In genomic region chr10:87927131-87927609, GRCm38 (mm10) we compare ENCODE assay signal across 9 mouse cellular contexts.
DNase-seq lines count a peak whose midpoint lies in the region; ATAC-seq and TF ChIP-seq lines count a peak whose summit lies in the region.
"Had no signal": no experiment of that assay in that cellular context is flagged by ENCODE, and none has a peak within 500 bp of the region (broad histone marks: within the 10 kb centered on the region; RNA-seq: fewer than 3 reads in every experiment).

No protein-coding gene starts in this region.

- no peaks in the 10 kb centered on the region for H3K9me3 ChIP-seq in heart, embryonic 11.5 days (replicated peaks; ENCODE audit: control insufficient read depth, low read length)
- H3K9me3 ChIP-seq in kidney, embryonic 16.5 days (ENCODE audit: low read length): no peaks in the 10 kb centered on the region
- H3K9me3 ChIP-seq in limb, embryonic 13.5 days: no peaks in the 10 kb centered on the region

- no peak for TF ChIP-seq CTCF in embryonic fibroblast, embryonic 13.5 days (IDR thresholded peaks at IDR 0.05; ENCODE audit: borderline replicate concordance, insufficient read depth, low read length)

- peak overlapping the region; percentile 49 for H3K27ac ChIP-seq in embryonic fibroblast, embryonic 13.5 days (ENCODE audit: insufficient read depth, low read length)
- peak overlapping the region; percentile 51 for H3K27ac ChIP-seq in heart, embryonic 11.5 days (ENCODE audit: low read depth, low read length)
- H3K27ac ChIP-seq in kidney, embryonic 16.5 days (ENCODE audit: low read length): peak overlapping the region; percentile 45
- peak overlapping the region; percentile 67; the same call in 1 of the 2 replicates for H3K27ac ChIP-seq in limb, embryonic 13.5 days

- no peak for TF ChIP-seq POLR2A in embryonic fibroblast, embryonic 13.5 days (IDR thresholded peaks at IDR 0.05; ENCODE audit: low read depth, low read length)

- H3K4me2 ChIP-seq in heart, embryonic 11.5 days: no peak overlapping the region
- 0 out of 2 replicates have a peak overlapping the region, but pooled peaks have one; percentile 0 for H3K4me2 ChIP-seq in kidney, embryonic 16.5 days (replicated peaks; ENCODE audit: low read depth, low read length)
- H3K4me2 ChIP-seq in limb, embryonic 13.5 days (replicated peaks): peak overlapping the region; percentile 19

- 48% methylated on average over 6 of the region's 6 CpGs for WGBS in heart, embryonic 11.5 days (ENCODE audit: insufficient replicate concordance)
- 27% methylated on average over 6 of the region's 6 CpGs for WGBS in kidney, embryonic 16.5 days
- WGBS in limb, embryonic 13.5 days: 24% methylated on average over 6 of the region's 6 CpGs

- peak; percentile 11 for DNase-seq in embryo, embryonic 10 days (ENCODE audit: low spot score)
- DNase-seq in embryo, embryonic 10.5 days (ENCODE audit: low spot score): no peak
- peak; percentile 75 for DNase-seq in retina, embryonic 14.5 days (ENCODE audit: low spot score)
- no peak for DNase-seq in thymus, postnatal 25 days

- 0 out of 2 replicates have a peak, but pooled peaks cover 7% of the 10 kb centered on the region for H3K4me1 ChIP-seq in embryonic fibroblast, embryonic 13.5 days (ENCODE audit: control insufficient read depth, insufficient read depth, low read length)
- peaks cover 11% of the 10 kb centered on the region for H3K4me1 ChIP-seq in heart, embryonic 11.5 days (ENCODE audit: control insufficient read depth, insufficient read depth, low read length)
- peaks cover 15% of the 10 kb centered on the region; the same call in 1 of the 2 replicates for H3K4me1 ChIP-seq in kidney, embryonic 16.5 days (ENCODE audit: insufficient read depth, low read length)
- peaks cover 14% of the 10 kb centered on the region for H3K4me1 ChIP-seq in limb, embryonic 13.5 days

- no peaks in the 10 kb centered on the region for H3K27me3 ChIP-seq in heart, embryonic 11.5 days (ENCODE audit: control insufficient read depth, insufficient read depth, low read length)
- H3K27me3 ChIP-seq in kidney, embryonic 16.5 days (ENCODE audit: insufficient read depth, low read length): no peaks in the 10 kb centered on the region
- no peaks in the 10 kb centered on the region for H3K27me3 ChIP-seq in limb, embryonic 13.5 days
- H3K27me3 ChIP-seq: CH12.LX had no signal

- H3K36me3 ChIP-seq in heart, embryonic 11.5 days (ENCODE audit: control insufficient read depth, insufficient read depth, low read length): peaks cover 3% of the 10 kb centered on the region; the same call in 1 of the 2 replicates
- H3K36me3 ChIP-seq in kidney, embryonic 16.5 days (ENCODE audit: insufficient read depth, low read length): no peaks in the 10 kb centered on the region
- H3K36me3 ChIP-seq in limb, embryonic 13.5 days: peaks cover 5% of the 10 kb centered on the region; the same call in 1 of the 2 replicates

- no peak overlapping the region for H3K9ac ChIP-seq in heart, embryonic 11.5 days (ENCODE audit: low read depth, low read length)
- no peak overlapping the region for H3K9ac ChIP-seq in kidney, embryonic 16.5 days (replicated peaks; ENCODE audit: low read length)
- no peak overlapping the region for H3K9ac ChIP-seq in limb, embryonic 13.5 days

- ATAC-seq in heart, embryonic 11.5 days (replicated peaks; ENCODE audit: insufficient number of reproducible peaks, low FRiP score, low TSS enrichment): peak; percentile 68
- peak; percentile 87 for ATAC-seq in kidney, embryonic 16.5 days (ENCODE audit: low FRiP score, low TSS enrichment)
- peak; percentile 91 for ATAC-seq in limb, embryonic 13.5 days (ENCODE audit: low FRiP score, low read depth)

- no peak overlapping the region for H3K4me3 ChIP-seq in embryonic fibroblast, embryonic 13.5 days (ENCODE audit: insufficient read depth, low read length)
- no peak overlapping the region for H3K4me3 ChIP-seq in heart, embryonic 11.5 days (ENCODE audit: low read depth, low read length)
- no peak overlapping the region for H3K4me3 ChIP-seq in kidney, embryonic 16.5 days (ENCODE audit: low read length)
- no peak overlapping the region for H3K4me3 ChIP-seq in limb, embryonic 13.5 days

Comparison
In these comparisons a context has a peak if more than half of its experiments do, and no peak if none do; other contexts are left out.
1. DNase-seq: peak in embryo, embryonic 10 days (single experiment) and retina, embryonic 14.5 days (single experiment); none in embryo, embryonic 10.5 days (single experiment) and thymus, postnatal 25 days (single experiment).
2. Peak in every context shown above with its lines, with median percentiles within 50 percentile points of each other: H3K27ac ChIP-seq and ATAC-seq.